Mouse (Mus musculus): ENCODE data around the gene Dnmt3c. TPM values are rescaled to one million over a fixed set of nuclear protein-coding genes. Genes with fewer than 3 reads are reported as not detected.
"Not testable (repeated sequence)": the region's sequence is repeated elsewhere in the genome, so short reads cannot be mapped to it uniquely, and the experiment has no call there.

The Dnmt3c gene
- total RNA-seq, 2 experiments from 2014 or later, result not detected

- intact Hi-C loops (cut with DNase I), result loop anchor here (5.0 kb wide), 1 partner anchor 85 kb away; no protein-coding TSS in a partner anchor
Observed at GRCm38 (mm10) chr2:153712646-153713091, 16.2 kb downstream of the Dnmt3c start.

GRCm38 (mm10) chr2:153713227-153713626 lies 16.8 kb downstream of the Dnmt3c start:
- peak; percentile 22 to 58 for DNase-seq
- intact Hi-C loops (cut with DNase I), result loop anchor here (5.0 kb wide), 1 partner anchor 84 kb away; no protein-coding TSS in a partner anchor

More at GRCm38 (mm10) chr2:153712646-153713091, 16.2 kb downstream of the Dnmt3c start:
- no peak for DNase-seq

GRCm38 (mm10) chr2:153717861-153718260 lies 21.4 kb downstream of the Dnmt3c start:
- not testable (repeated sequence) for DNase-seq
- intact Hi-C loops (cut with DNase I), result loop anchor here (2.0 kb wide), 1 partner anchor 45 kb away; no protein-coding TSS in a partner anchor

GRCm38 (mm10) chr2:153723098-153723497 lies 26.6 kb downstream of the Dnmt3c start:
- intact Hi-C loops (cut with DNase I), result no loop called here
- no peak for DNase-seq

GRCm38 (mm10) chr2:153724424-153724823 lies 28.0 kb downstream of the Dnmt3c start:
- intact Hi-C loops (cut with DNase I), result no loop called here
- no peak for DNase-seq

- DNase-seq, result no peak
- intact Hi-C loops (cut with DNase I), result no loop called here
Observed at GRCm38 (mm10) chr2:153724871-153725270, 28.4 kb downstream of the Dnmt3c start.

GRCm38 (mm10) chr2:153725291-153725690 lies 28.8 kb downstream of the Dnmt3c start:
- intact Hi-C loops (cut with DNase I), result no loop called here
- no peak for DNase-seq

- intact Hi-C loops (cut with DNase I), result no loop called here
- DNase-seq, result no peak
Observed at GRCm38 (mm10) chr2:153734033-153734432, 37.6 kb downstream of the Dnmt3c start.

GRCm38 (mm10) chr2:153740500-153741436 lies 44.3 kb downstream of the Dnmt3c start, which contains the start of gene Mapre1:
Gene Mapre1, plus strand, starts transcription at chr2:153741274.
- intact Hi-C loops (cut with DNase I), result no loop called here

GRCm38 (mm10) chr2:153741437-153742065 lies 45.1 kb downstream of the Dnmt3c start:
- peak in 1 of 2 experiments; percentile 85 for DNase-seq
- intact Hi-C loops (cut with DNase I), result no loop called here

More at GRCm38 (mm10) chr2:153740500-153741436, 44.3 kb downstream of the Dnmt3c start, which contains the start of gene Mapre1:
- peak; percentile 99 to 100 for DNase-seq

GRCm38 (mm10) chr2:153747994-153748393 lies 51.5 kb downstream of the Dnmt3c start:
- no peak for DNase-seq
- intact Hi-C loops (cut with DNase I), result no loop called here

- intact Hi-C loops (cut with DNase I), result no loop called here
- no peak for DNase-seq
Observed at GRCm38 (mm10) chr2:153750363-153750762, 53.9 kb downstream of the Dnmt3c start.

- intact Hi-C loops (cut with DNase I), result no loop called here
- no peak for DNase-seq
Observed at GRCm38 (mm10) chr2:153762121-153762520, 65.7 kb downstream of the Dnmt3c start.

- DNase-seq, result no peak
- intact Hi-C loops (cut with DNase I), result no loop called here
Observed at GRCm38 (mm10) chr2:153767484-153767883, 71.0 kb downstream of the Dnmt3c start.

GRCm38 (mm10) chr2:153768881-153769280 lies 72.4 kb downstream of the Dnmt3c start:
- intact Hi-C loops (cut with DNase I), result no loop called here
- no peak for DNase-seq

- intact Hi-C loops (cut with DNase I), result no loop called here
- DNase-seq, result no peak
Observed at GRCm38 (mm10) chr2:153772950-153773349, 76.5 kb downstream of the Dnmt3c start.

GRCm38 (mm10) chr2:153775472-153775871 lies 79.0 kb downstream of the Dnmt3c start:
- DNase-seq, result no peak
- intact Hi-C loops (cut with DNase I), result no loop called here

GRCm38 (mm10) chr2:153778638-153779362 lies 82.3 kb downstream of the Dnmt3c start:
- DNase-seq, result peak; percentile 76 to 84
- intact Hi-C loops (cut with DNase I), result no loop called here

Measured in heart, postnatal 14 days (tissue).